In genomic region chr12:112456144-112456713, GRCm38 (mm10) we compare ENCODE assay signal across 15 mouse cellular contexts. TPM values are rescaled to one million over a fixed set of nuclear protein-coding genes. Genes with fewer than 3 reads are reported as not detected.
A peak's percentile ranks its signal among the peaks of the same experiment; 100 is the strongest.
DNase-seq lines count a peak whose midpoint lies in the region; ATAC-seq lines count a peak whose summit lies in the region.
"Had no signal": no experiment of that assay in that cellular context is flagged by ENCODE, and none has a peak within 500 bp of the region (broad histone marks: within the 10 kb centered on the region; RNA-seq: fewer than 3 reads in every experiment).

No protein-coding gene starts in this region.

- no peak overlapping the region for H3K4me3 ChIP-seq in kidney, embryonic 14.5 days (ENCODE audit: low read length)
- H3K4me3 ChIP-seq in brown adipose tissue, adult 24 weeks (ENCODE audit: insufficient read depth, low read depth, low read length): no peak overlapping the region
- no peak overlapping the region for H3K4me3 ChIP-seq in lung, embryonic 15.5 days
- H3K4me3 ChIP-seq in liver, embryonic 11.5 days (ENCODE audit: low read depth, low read length): no peak overlapping the region
- H3K4me3 ChIP-seq: midbrain, embryonic 15.5 days had no signal

- no peak overlapping the region for H3K4me2 ChIP-seq in kidney, embryonic 14.5 days (replicated peaks; ENCODE audit: low read depth, low read length)
- no peak overlapping the region for H3K4me2 ChIP-seq in lung, embryonic 15.5 days
- H3K4me2 ChIP-seq in liver, embryonic 11.5 days: no peak overlapping the region
- H3K4me2 ChIP-seq: midbrain, embryonic 15.5 days had no signal

- no peak overlapping the region for H3K27ac ChIP-seq in kidney, embryonic 14.5 days (ENCODE audit: low read depth, low read length)
- H3K27ac ChIP-seq in brown adipose tissue, adult 24 weeks (replicated peaks; ENCODE audit: low read depth, low read length): peak overlapping the region; percentile 85
- no peak overlapping the region; the same call in 1 of the 2 replicates for H3K27ac ChIP-seq in lung, embryonic 15.5 days
- no peak overlapping the region for H3K27ac ChIP-seq in liver, embryonic 11.5 days (ENCODE audit: low read depth, low read length)

- peak; percentile 31 for DNase-seq in kidney, adult 11 months
- DNase-seq in heart, adult 8-10 months (ENCODE audit: low spot score): peak; percentile 61
- DNase-seq in liver, embryonic 11.5 days (ENCODE audit: low spot score): no peak
- DNase-seq in T-cell, adult 2 months (ENCODE audit: low spot score): no peak
- DNase-seq: adrenal gland, postnatal 36 days; gastrocnemius, postnatal 25 days; right cerebral cortex, postnatal 4 days had no signal

- no peaks in the 10 kb centered on the region for H3K36me3 ChIP-seq in kidney, embryonic 14.5 days (ENCODE audit: control insufficient read depth, insufficient read depth, low read length)
- no peaks in the 10 kb centered on the region for H3K36me3 ChIP-seq in lung, embryonic 15.5 days
- H3K36me3 ChIP-seq in liver, embryonic 11.5 days (ENCODE audit: control insufficient read depth, insufficient read depth, low read length): no peaks in the 10 kb centered on the region
- H3K36me3 ChIP-seq: midbrain, embryonic 15.5 days had no signal

- no peaks in the 10 kb centered on the region for H3K9me3 ChIP-seq in kidney, embryonic 14.5 days (ENCODE audit: control insufficient read depth, low read length)
- H3K9me3 ChIP-seq in lung, embryonic 15.5 days: no peaks in the 10 kb centered on the region
- no peaks in the 10 kb centered on the region for H3K9me3 ChIP-seq in liver, embryonic 11.5 days (ENCODE audit: control insufficient read depth, low read length)
- H3K9me3 ChIP-seq: midbrain, embryonic 15.5 days had no signal

- 62% methylated on average over 6 of the region's 6 CpGs for WGBS in kidney, embryonic 14.5 days
- WGBS in lung, embryonic 15.5 days: 55% methylated on average over 6 of the region's 6 CpGs
- 64% methylated on average over 6 of the region's 6 CpGs for WGBS in liver, embryonic 11.5 days

- H3K27me3 ChIP-seq in kidney, embryonic 14.5 days (ENCODE audit: control insufficient read depth, insufficient read depth, low read length): no peaks in the 10 kb centered on the region; the same call in 1 of the 2 replicates
- no peaks in the 10 kb centered on the region for H3K27me3 ChIP-seq in lung, embryonic 15.5 days
- no peaks in the 10 kb centered on the region for H3K27me3 ChIP-seq in liver, embryonic 11.5 days (replicated peaks; ENCODE audit: control insufficient read depth, insufficient read depth, low read length)
- H3K27me3 ChIP-seq: midbrain, embryonic 15.5 days had no signal

- no peak; the same call in 1 of the 2 replicates for ATAC-seq in kidney, embryonic 14.5 days (ENCODE audit: low FRiP score, low TSS enrichment)
- peak; percentile 46; the same call in 1 of the 2 replicates for ATAC-seq in lung, embryonic 15.5 days (ENCODE audit: borderline replicate concordance, extremely low read depth, low FRiP score, low TSS enrichment)
- ATAC-seq in liver, embryonic 11.5 days (replicated peaks; ENCODE audit: low FRiP score): no peak
- ATAC-seq: CD4-positive, CD25-positive, alpha-beta regulatory T cell, adult 4 months; forebrain, embryonic 14.5 days; midbrain, embryonic 15.5 days had no signal

- no peaks in the 10 kb centered on the region for H3K4me1 ChIP-seq in kidney, embryonic 14.5 days (ENCODE audit: control insufficient read depth, insufficient read depth, low read length)
- peaks cover 11% of the 10 kb centered on the region for H3K4me1 ChIP-seq in brown adipose tissue, adult 24 weeks (ENCODE audit: control insufficient read depth, insufficient read depth, insufficient read length, low read length)
- no peaks in the 10 kb centered on the region for H3K4me1 ChIP-seq in lung, embryonic 15.5 days
- H3K4me1 ChIP-seq in liver, embryonic 11.5 days (replicated peaks; ENCODE audit: control insufficient read depth, insufficient read depth, low read length): no peaks in the 10 kb centered on the region

- H3K9ac ChIP-seq in kidney, embryonic 14.5 days (ENCODE audit: low read depth, low read length): no peak overlapping the region
- H3K9ac ChIP-seq in lung, embryonic 15.5 days: no peak overlapping the region
- no peak overlapping the region; the same call in 1 of the 2 replicates for H3K9ac ChIP-seq in liver, embryonic 11.5 days (ENCODE audit: low read depth, low read length)
- H3K9ac ChIP-seq: midbrain, embryonic 15.5 days had no signal

RNA-seq across cellular contexts. Expression of gene A530016L24Rik, which starts 33.0 kb away (rescaled TPM):
- 0.08 and 0.40 TPM in 2 replicates for polyA plus RNA-seq in kidney, embryonic 14.5 days (2014; fragmentation: Nextera tagmentation; extraction: Ambion mirVana)
- 130 and 140 TPM in 2 replicates for polyA plus RNA-seq in brown adipose tissue, adult 24 weeks (2012; ENCODE audit: insufficient read depth, insufficient read length, missing spikeins)
- 10 to 100 TPM; 31.2 to 50.5 (median 38.0) TPM for total RNA-seq in heart, adult 8-10 months (2022)
- 0.11 and 0.24 TPM in 2 replicates for polyA plus RNA-seq in lung, embryonic 15.5 days (2015; fragmentation: Nextera tagmentation; extraction: Ambion mirVana)
- 0.11 and 0.12 TPM in 2 replicates for polyA plus RNA-seq in liver, embryonic 11.5 days (2014; fragmentation: Nextera tagmentation; extraction: Ambion mirVana)
- polyA plus RNA-seq: CD4-positive, CD25-positive, alpha-beta regulatory T cell, adult 4 months; hindbrain, embryonic 11.5 days; neural tube, embryonic 11.5 days had no signal

Comparison
In these comparisons a context has a peak if more than half of its experiments do, and no peak if none do; other contexts are left out.
1. DNase-seq: peak in kidney, adult 11 months (single experiment) and heart, adult 8-10 months (single experiment); none in liver, embryonic 11.5 days (single experiment) and T-cell, adult 2 months (single experiment).
2. RNA of gene A530016L24Rik, which starts 33.0 kb away (polyA plus RNA-seq): 130 to 140 TPM in brown adipose tissue, adult 24 weeks; 0.11 to 0.24 TPM in lung, embryonic 15.5 days, 0.11 to 0.12 TPM in liver, embryonic 11.5 days and 0.08 to 0.40 TPM in kidney, embryonic 14.5 days; every median in the first group is over 10 times any median in the second.